Mouse (Mus musculus) layer of hippocampus, adult 8-10 months (tissue): ENCODE measurements at regions not wholly inside any gene's neighbourhood (a gene's known extent, or its start where the extent isn't known, plus 50 kb on each side); places are given as distances from the start of the nearest gene placed in this dataset.
A peak's percentile ranks its signal among the peaks of the same experiment; 100 is the strongest.

Experiments used
- DNase-seq, 2 experiments: peaks; one replicate each; pipeline ENCODE4 v3.0.0; 2022; ENCODE audit warnings: low spot score in 2 of 2

- DNase-seq, result no peak
Observed at GRCm38 (mm10) chr13:60299076-60299475, 121.9 kb upstream of the Gas1 start.

GRCm38 (mm10) chr13:60303561-60303960 is 126.4 kb upstream of the Gas1 start:
- no peak for DNase-seq

- DNase-seq, result no peak
Observed at GRCm38 (mm10) chr13:60305028-60305810, 128.1 kb upstream of the Gas1 start.

- DNase-seq, result no peak
Observed at GRCm38 (mm10) chr13:60308062-60308801, 131.1 kb upstream of the Gas1 start.

- DNase-seq, result no peak
Observed at GRCm38 (mm10) chr13:60309482-60309881, 132.3 kb upstream of the Gas1 start.

- DNase-seq, result no peak
Observed at GRCm38 (mm10) chr13:60309926-60310325, 132.8 kb upstream of the Gas1 start.

GRCm38 (mm10) chr13:60312397-60313085 is 135.4 kb upstream of the Gas1 start:
- no peak for DNase-seq

GRCm38 (mm10) chr13:60318436-60319020 is 141.4 kb upstream of the Gas1 start:
- DNase-seq, result no peak

GRCm38 (mm10) chr13:60319268-60319667 is 142.1 kb upstream of the Gas1 start:
- DNase-seq, result no peak

GRCm38 (mm10) chr13:60319861-60320602 is 142.9 kb upstream of the Gas1 start:
- DNase-seq, result no peak

GRCm38 (mm10) chr13:60322579-60322978 is 145.4 kb upstream of the Gas1 start:
- DNase-seq, result no peak

GRCm38 (mm10) chr13:60330475-60331258 is 153.5 kb upstream of the Gas1 start:
- peak in 1 of 2 experiments; percentile 16 for DNase-seq

- no peak for DNase-seq
Observed at GRCm38 (mm10) chr13:60336196-60336595, 159.0 kb upstream of the Gas1 start.

- peak; percentile 30 to 43 for DNase-seq
Observed at GRCm38 (mm10) chr13:60337383-60337782, 160.2 kb upstream of the Gas1 start.

GRCm38 (mm10) chr13:60338107-60338506 is 160.9 kb upstream of the Gas1 start:
- no peak for DNase-seq

GRCm38 (mm10) chr13:60340068-60340467 is 162.9 kb upstream of the Gas1 start:
- DNase-seq, result no peak

- no peak for DNase-seq
Observed at GRCm38 (mm10) chr13:60347881-60348280, 170.7 kb upstream of the Gas1 start.

- DNase-seq, result no peak
Observed at GRCm38 (mm10) chr13:60348438-60348837, 171.3 kb upstream of the Gas1 start.

- DNase-seq, result no peak
Observed at GRCm38 (mm10) chr13:60355707-60356490, 178.7 kb upstream of the Gas1 start.
